Mouse (Mus musculus): ENCODE results near the gene Naglu.
A peak's percentile ranks its signal among the peaks of the same experiment; 100 is the strongest.

Gene Naglu

GRCm38 (mm10) chr11:101056885-101057284 lies 12.9 kb upstream of the Naglu start:
- DNase-seq (ENCODE audit: low spot score in 2 of 2), result no peak

- DNase-seq (ENCODE audit: low spot score in 2 of 2), result peak; percentile 78 to 84
Measured at GRCm38 (mm10) chr11:101057860-101058259, 12.0 kb upstream of the Naglu start.

- DNase-seq (ENCODE audit: low spot score in 2 of 2), result no peak
Measured at GRCm38 (mm10) chr11:101058726-101059125, 11.1 kb upstream of the Naglu start.

GRCm38 (mm10) chr11:101059473-101059872 lies 10.3 kb upstream of the Naglu start:
- no peak for DNase-seq (ENCODE audit: low spot score in 2 of 2)

- no peak for DNase-seq (ENCODE audit: low spot score in 2 of 2)
Measured at GRCm38 (mm10) chr11:101060126-101060525, 9.7 kb upstream of the Naglu start.

- no peak for DNase-seq (ENCODE audit: low spot score in 2 of 2)
Measured at GRCm38 (mm10) chr11:101061049-101061448, 8.8 kb upstream of the Naglu start.

- no peak for DNase-seq (ENCODE audit: low spot score in 2 of 2)
Measured at GRCm38 (mm10) chr11:101062165-101062884, 7.5 kb upstream of the Naglu start.

- DNase-seq (ENCODE audit: low spot score in 2 of 2), result no peak
Measured at GRCm38 (mm10) chr11:101062971-101063675, 6.7 kb upstream of the Naglu start.

GRCm38 (mm10) chr11:101063676-101064327 lies 6.0 kb upstream of the Naglu start:
- peak; percentile 91 to 93 for DNase-seq (ENCODE audit: low spot score in 2 of 2)

GRCm38 (mm10) chr11:101064462-101064861 lies 5.3 kb upstream of the Naglu start:
- no peak for DNase-seq (ENCODE audit: low spot score in 2 of 2)

- no peak for DNase-seq (ENCODE audit: low spot score in 2 of 2)
Measured at GRCm38 (mm10) chr11:101065002-101065401, 4.8 kb upstream of the Naglu start.

GRCm38 (mm10) chr11:101066549-101067412 lies 3.0 kb upstream of the Naglu start:
- peak; percentile 69 to 82 for DNase-seq (ENCODE audit: low spot score in 2 of 2)

GRCm38 (mm10) chr11:101070189-101070527 lies 346 bp downstream of the Naglu start:
- no peak for DNase-seq (ENCODE audit: low spot score in 2 of 2)

- no peak for DNase-seq (ENCODE audit: low spot score in 2 of 2)
Measured at GRCm38 (mm10) chr11:101070987-101071386, 1.2 kb downstream of the Naglu start.

- DNase-seq (ENCODE audit: low spot score in 2 of 2), result no peak
Measured at GRCm38 (mm10) chr11:101071810-101072428, 2.1 kb downstream of the Naglu start.

- DNase-seq (ENCODE audit: low spot score in 2 of 2), result no peak
Measured at GRCm38 (mm10) chr11:101078121-101078520, 8.3 kb downstream of the Naglu start, which contains the start of gene Hsd17b1. Gene Hsd17b1 (plus strand): TSS chr11:101078411.

- no peak for DNase-seq (ENCODE audit: low spot score in 2 of 2)
Measured at GRCm38 (mm10) chr11:101079746-101080145, 9.9 kb downstream of the Naglu start.

GRCm38 (mm10) chr11:101080421-101080820 lies 10.6 kb downstream of the Naglu start:
- no peak for DNase-seq (ENCODE audit: low spot score in 2 of 2)

GRCm38 (mm10) chr11:101081659-101082058 lies 11.8 kb downstream of the Naglu start:
- no peak for DNase-seq (ENCODE audit: low spot score in 2 of 2)

- DNase-seq (ENCODE audit: low spot score in 2 of 2), result peak; percentile 81 to 83
Measured at GRCm38 (mm10) chr11:101082208-101083082, 12.6 kb downstream of the Naglu start, which contains the start of gene Coasy. Gene Coasy (plus strand): TSS chr11:101082565.
